Mouse (Mus musculus) urinary bladder, postnatal 25 days (tissue): ENCODE data around the gene Mmrn1.
"Not testable (repeated sequence)": the region's sequence is repeated elsewhere in the genome, so short reads cannot be mapped to it uniquely, and the experiment has no call there.

ENCODE experiments used
- DNase-seq: peaks from one replicate; pipeline ENCODE4 v3.0.0; 2022; ENCODE audit warnings: low spot score

The Mmrn1 gene

DNA sequence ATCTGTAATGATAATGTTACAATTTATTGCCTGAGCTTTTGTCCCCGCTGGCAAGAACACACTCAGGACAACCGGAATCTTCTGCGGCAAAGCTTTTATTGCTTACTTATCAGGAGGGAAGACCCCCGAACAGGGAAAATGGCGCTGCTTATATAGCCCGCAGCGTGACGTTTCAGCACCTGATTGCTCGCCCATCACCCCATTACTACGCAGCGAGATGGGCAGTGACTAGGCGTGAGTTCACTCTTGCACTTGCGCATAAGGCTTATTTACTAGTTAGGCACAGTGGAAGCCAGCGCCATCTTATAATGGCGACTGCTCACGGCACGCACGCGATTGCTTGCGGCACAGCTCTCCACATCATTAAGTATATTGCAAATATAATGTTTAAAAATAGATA is at the start of gene Mmrn1:
TSS of gene Mmrn1 (plus strand) at position 301 of the 400 bp plus-strand sequence.
- not testable (repeated sequence) for DNase-seq

DNA sequence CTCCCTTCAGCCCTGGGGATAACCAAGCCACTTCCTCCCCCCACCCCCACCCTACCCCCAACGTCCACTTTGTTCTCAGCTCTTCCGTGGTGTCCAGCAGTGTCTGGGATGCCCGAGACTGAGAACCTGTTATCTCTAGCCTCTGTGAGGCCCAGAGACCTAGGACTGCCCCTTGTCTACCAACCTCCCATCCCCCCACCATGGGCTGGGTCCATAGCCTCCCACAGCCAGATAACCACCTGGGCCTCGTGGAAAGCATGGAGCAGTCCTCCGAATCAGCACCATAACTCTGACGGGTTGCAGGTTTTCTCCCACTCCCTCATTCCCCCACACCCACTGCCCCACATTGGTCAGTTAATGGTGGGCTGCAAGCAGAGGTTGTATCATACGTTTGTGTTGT is 44.4 kb upstream of the Mmrn1 start:
- DNase-seq: no peak

DNA sequence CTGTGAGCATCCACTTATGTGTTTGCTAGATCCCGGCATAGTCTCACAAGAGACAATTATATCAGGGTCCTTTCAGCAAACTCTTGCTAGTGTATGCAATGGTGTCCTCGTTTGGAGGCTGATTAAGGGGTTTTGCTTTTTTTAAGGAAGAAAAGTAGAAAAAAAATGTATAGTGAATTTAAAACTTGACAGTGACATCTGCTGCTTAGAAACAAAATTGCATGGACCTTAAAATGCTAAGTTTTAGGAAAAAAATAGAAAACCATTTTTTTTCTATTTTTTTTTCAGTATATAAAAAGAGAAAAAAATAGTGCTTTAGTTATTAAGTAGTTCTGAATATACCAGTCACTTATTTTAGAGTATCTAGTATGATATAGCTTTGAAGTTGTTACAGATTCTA is 43.2 kb upstream of the Mmrn1 start:
- no peak for DNase-seq

DNA sequence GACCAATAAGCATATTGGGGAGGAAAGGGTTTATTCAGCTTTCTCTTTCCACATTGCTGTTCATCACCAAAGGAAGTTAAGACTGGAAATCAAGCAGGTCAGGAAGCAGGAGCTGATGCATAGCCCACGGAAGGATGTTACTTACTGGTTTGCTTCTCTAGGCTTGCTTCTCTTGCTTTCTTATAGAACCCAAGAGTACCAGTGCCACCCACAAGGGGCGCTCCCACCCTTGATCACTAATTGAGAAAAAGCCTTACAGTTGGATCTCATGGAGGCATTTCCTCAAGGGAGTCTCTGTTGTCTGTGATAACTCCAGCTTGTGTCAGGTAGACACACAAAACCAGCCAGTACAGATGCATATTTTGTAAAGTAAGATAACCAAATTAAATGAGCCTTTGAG is 17.5 kb upstream of the Mmrn1 start:
- DNase-seq: no peak

DNA sequence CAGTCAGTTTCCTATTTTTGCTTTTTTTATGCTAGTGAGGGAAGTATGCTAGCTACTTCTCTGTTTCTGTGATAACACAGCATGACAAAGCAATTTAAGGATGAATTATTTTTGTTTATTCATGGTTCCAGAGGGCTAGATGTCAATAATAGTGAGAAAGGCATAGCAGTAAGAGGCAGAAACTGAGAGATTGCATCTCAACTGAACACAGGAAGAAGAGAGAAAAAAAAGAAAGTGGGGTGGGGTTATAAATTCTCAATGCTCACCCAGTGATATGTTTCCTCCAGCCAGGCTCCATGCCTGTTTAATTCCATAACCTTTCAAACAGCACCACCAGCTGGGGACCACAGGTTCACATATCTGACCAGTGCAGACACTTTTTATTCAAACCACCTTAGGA is 6.6 kb downstream of the Mmrn1 start:
- no peak for DNase-seq

DNA sequence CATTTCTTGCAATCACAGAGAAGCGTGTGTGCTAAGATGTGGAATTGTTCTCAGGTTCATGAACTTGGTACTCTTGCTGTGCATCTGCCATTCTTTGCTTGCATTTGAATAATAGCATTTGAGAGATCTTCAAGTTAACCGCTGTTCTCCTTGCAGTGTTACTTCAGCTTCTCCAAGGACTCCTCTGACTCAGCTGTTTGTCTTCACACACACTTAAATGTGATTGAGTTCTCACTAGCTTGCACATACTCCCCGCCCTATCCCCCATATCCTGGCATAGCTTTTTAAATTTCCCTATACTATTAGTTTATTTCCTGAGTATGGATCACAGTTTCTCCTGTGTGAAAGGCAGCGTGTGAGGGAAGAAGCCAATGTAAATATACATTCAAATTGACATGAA is 10.1 kb downstream of the Mmrn1 start:
- no peak for DNase-seq

DNA sequence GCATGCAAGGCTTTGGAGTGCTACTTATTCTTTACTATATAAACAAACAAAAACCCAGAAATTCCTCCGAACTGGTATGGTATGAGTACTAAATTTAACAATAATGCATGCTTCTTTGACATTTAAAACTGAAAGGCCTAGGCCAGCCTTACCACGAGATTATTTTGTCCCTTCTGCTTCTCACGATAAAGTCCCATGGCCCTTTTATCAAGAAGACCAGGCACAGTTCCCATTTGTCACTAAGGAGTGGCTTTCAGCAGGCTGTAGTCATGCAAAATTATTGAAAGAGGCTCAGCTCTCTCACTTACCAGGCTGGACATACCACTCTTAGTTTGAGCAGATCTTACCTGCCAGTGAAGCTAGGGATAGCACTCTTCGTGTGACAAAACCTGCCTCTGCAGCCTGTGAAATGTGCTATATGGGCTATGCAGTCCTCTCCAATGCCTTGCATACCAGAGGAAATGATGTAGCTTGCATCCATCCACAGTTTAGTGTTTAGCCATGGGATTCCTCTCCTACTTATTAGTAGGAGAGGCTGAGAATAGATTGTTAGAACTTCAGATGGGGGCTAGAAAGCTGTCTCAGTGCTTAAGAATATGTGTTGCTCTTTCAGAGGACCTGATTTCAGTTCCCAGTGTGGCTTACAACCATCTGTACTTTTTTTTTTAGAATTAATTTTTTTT is 10.8 kb downstream of the Mmrn1 start:
- DNase-seq: no peak

DNA sequence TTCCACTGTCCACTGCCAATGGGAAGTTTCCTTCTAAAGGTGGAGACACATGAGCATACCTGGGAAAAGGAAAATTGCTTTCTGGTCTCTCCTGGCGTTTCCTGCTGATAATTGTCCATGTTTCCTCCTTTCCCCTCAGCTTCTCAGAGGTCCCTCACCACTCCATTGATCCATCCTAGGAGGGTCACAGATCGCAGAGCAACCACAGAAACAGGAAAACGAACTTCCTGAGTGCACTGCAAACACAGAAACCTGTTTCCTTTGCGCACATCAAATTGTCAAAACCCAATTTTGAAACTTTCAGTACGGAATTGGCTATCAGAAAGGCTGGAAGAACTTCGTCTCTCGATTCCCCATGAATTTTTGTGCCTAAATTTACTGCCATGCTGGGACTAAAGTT is 19.4 kb downstream of the Mmrn1 start:
- DNase-seq: no peak

DNA sequence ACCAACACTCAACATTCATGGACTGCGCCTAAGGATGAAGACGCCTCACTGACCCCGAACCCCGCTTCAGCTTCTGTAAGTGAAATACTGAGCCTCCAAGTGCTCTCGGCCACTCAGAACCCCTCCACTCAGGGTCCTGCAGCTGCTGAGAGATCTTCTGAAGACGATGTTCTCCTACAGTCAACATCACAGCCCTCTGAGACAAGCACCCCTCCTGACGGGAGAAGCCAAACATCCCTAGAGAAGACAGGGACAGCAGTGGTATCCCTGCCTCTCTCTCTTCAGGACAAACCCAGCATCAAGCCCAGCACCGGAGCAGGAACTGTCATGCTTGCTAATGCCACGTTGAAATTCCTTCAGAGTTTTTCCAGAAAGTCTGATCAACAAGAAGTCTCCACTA is 19.8 kb downstream of the Mmrn1 start:
- DNase-seq: no peak

DNA sequence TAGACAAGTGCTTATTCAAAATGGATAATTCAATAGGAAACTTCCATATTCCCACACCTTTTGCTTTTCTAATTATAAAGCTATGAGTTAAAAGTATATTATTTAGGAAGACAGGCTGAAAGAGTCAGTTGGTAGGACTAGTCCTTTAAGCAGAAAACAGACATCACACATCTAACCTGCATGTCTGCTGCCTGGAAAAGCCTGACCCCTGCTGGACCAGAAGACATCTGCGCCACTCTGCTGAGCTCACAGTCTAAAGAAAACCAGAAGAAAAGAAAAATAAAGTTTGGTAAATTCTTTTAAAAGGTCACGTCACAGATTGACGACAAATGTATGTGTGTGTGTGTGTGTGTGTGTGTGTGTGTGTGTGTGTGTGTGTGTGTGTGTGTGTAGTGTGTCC is 25.6 kb downstream of the Mmrn1 start:
- peak; percentile 5 for DNase-seq

DNA sequence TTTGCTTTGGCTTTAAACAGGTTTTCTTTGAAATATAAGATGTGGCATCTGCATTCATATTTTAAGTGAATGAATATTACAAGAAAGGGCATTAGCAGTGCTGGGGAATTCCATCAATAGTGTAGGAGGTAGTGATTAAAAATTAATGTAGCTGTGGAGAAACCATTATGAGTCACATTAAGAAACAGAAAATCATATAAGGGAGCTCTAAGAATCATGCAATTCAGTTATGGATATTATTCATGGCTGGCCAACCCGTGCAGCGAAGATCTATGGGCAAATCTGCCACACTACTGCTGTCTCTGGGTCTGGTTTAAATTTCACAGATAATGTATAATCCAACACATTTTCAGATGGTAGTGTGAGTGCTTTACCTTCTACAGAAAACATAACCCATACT is 36.5 kb downstream of the Mmrn1 start:
- no peak for DNase-seq

DNA sequence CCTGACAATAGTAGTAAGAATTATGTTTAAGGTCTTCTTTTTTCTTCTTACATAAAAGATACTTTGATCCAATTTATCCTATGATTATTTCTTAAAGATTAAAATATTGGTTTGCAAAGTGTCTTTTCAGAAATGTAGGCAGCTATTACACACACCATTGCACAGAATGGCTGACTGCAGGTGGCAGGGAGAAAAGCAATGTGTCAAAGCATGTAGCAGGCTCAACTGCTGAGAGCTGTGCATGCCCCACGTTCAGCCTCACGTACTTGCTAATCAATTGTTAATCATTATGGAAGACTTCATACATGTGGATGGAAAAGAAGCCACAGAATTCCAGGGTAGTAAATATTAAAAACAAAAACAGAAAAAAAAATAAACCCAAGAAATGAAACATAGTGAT is 37.1 kb downstream of the Mmrn1 start:
- DNase-seq: no peak

DNA sequence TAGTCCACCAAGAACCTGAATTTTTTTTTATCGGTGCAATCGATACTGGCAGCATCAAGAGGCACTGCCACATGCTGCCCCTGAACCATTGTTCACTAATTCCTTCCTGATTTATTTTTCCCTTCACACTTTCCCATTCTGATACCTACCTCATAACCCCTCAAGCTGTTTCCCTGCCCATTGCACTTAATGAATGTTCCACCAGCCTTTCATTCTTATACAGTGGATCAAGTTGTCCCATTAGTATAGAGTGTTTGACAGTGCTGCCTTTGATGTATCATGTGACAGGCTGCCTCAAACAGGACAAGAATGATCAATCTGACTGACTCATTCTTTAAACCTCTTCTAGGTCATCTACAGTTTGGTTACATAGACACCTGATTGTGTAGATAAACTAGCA is 37.9 kb downstream of the Mmrn1 start:
- DNase-seq: no peak

DNA sequence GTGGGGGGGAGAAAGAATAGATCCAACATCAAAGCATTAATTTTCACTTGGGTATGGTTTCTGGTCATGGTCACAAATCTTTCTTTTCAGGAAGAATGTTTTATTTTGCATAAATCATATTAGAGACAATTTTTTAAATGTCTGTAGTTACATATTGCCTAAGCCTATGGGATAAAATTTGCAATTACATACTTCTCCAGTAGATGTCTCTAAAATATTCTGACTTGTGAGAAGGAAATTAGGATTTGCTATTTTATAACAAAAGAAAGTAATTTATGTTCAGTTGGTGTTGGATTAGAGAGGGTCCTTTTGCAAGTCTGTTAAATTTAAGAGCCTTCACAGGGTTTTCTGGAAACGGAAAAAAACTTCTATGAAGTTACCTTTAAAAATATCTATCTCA is 39.0 kb downstream of the Mmrn1 start:
- no peak for DNase-seq

DNA sequence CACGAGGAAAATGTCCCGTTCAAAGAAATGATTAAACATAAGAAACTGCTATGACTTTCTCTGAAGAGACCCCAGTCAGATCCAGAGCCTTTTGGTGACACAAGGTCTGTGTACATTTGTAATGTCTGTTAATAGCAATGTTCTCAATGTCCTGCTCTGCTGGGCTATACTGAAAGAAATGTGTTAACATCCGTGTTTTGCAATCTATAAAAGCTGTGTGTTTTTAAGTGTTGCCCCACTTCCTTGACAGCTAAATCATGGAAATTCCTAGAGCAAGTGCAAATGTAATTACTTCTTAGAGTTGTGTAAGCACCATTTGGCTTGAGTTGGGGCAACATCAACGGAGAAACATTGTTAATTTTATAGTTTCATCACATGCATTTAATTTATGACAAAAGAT is 42.2 kb downstream of the Mmrn1 start:
- no peak for DNase-seq

DNA sequence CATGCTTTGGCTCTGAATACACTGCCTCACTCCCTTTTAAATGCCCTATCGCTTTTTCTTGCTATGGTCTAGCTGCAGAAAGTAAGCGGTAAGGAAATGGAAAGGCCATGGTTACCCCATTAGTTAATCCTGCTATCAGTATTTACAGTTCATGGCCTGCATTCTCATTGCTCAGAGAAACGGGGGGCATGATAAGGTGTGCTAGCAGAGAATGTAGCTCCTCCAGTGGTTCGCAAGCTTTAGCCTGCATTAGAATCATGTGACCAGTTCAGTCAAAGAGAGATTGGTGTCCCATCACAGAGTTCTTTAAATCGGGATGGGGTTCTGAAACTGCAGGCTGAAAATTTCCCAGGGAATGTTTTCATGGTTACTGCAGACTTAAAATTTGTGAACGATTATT is 44.6 kb downstream of the Mmrn1 start:
- DNase-seq: no peak

DNA sequence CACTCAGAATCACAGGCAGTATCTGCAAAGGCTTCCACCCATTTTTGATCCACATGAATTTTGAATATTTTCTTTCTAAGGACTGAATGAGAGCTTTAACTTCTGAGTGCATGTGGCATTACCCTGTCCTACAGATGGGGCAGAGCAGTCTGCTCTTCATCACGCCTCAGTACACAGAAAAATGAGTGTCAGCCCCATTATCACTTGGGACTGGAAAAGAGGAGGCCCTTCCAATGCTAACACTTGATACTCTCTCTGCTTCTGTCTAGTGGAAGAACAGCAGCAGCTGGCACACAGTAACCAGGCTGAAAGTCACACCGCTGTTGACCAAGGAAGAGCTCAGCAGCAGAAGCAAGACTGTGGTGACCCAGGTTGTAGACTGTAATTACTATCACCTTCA is 46.0 kb downstream of the Mmrn1 start:
- DNase-seq: no peak

DNA sequence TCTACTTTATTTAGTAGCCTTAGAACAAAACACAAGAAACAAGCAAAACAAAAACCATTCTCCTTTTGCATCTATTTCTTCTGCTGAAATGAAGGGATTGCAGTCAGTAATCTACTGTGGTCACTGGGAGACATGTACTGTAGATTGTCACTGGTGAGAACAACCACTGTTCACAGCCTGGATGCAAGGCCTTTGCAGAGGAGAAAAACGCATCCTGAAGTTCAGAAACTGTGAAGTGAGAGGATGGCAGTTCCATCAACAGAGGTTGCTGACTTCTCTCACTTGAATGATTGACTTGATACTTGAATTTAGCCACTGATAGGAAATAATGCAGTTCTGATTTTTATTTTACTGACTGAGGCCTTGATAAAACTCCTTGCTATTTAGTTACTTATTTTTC is 53.8 kb downstream of the Mmrn1 start:
- DNase-seq: no peak

DNA sequence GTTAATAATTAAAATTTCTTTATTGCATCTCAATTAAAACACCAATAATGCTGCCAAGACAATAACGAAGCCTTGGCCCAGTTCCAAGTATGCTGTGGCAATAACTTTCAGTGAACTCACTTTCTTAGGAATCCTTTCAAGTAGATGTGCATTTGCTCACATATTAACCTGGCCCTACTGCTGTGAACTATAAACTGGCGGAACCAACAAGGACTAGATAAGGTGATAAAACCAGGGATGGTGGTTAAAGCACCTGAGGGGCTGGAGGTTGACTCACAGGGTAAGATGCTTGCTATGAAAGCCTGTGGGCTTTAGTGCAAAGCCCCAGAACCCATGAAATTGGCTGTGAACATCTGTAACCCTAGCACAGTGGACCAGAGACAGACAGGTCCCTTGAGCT is 54.3 kb downstream of the Mmrn1 start:
- DNase-seq: no peak

DNA sequence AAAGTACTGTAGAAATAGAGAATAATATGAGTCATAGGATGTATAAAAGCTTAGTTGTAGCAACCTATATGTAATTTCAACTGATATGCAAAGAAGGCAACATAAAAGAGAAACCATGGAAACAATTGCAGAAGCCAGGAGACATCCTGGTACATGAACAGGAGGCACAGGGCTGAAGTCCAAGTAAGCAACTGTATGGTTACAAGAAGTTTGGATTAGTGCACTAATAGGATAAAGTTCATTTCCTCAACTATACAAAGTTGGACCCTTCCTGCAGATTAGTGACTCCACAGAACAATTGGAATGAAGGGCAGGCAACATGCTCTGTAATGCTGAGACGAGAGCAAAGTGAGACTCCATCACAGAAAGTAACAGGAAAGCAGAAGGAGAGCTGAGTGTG is 59.6 kb downstream of the Mmrn1 start:
- DNase-seq: no peak

DNA sequence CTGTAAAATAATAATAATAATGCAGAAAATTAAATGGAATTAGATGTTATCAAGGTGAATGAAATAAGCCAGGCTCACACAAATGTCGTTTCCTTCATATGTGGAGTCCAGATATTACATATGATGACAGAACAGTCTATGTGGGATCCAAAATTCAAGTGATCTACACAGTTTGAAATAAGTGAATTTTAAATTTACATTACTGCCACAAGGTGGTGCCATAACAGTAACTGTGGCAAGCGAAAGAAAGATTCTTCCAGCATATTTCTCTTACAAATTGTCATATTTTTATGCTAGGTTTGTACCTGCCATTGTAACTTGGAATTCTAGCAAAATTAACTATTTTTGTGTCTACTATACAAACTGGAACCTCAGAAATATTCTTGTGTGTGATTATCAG is 61.1 kb downstream of the Mmrn1 start:
- no peak for DNase-seq

DNA sequence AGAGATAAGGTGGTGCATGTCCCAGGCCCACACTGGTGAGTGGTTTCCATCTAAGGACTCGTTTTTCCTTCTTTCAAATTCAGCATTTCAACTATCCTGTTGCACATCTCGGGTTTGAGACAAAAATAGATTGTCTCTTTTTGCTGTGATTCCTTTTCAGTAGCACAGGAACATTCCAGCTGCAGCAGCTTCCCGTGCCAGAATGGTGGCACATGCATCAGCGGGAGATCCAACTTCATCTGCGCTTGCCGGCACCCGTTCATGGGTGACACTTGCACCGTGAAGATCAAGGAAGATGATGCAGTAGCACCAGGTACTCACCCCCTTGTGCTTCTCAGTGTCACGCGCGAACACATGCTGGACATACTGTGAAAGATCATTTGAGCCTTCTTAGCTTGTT is 62.1 kb downstream of the Mmrn1 start:
- DNase-seq: no peak

DNA sequence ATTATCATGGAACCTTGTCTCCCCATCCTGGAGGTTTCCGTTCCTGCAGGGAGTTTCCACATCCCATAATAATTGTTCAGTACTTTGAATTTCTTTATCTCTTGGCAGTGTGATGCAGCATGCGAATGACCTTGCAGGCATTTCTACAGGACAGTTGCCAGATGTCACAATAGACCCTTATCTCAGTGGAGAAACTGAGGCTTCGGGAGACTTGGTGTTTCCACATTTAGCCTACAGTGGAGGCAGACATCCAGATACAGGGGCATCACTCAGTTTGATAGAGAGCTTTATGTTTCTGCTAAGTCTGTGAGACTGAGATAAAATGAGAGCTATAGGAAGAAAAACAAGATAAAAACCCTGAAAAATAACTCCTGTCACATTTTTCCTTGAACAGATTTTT is 63.0 kb downstream of the Mmrn1 start:
- no peak for DNase-seq

DNA sequence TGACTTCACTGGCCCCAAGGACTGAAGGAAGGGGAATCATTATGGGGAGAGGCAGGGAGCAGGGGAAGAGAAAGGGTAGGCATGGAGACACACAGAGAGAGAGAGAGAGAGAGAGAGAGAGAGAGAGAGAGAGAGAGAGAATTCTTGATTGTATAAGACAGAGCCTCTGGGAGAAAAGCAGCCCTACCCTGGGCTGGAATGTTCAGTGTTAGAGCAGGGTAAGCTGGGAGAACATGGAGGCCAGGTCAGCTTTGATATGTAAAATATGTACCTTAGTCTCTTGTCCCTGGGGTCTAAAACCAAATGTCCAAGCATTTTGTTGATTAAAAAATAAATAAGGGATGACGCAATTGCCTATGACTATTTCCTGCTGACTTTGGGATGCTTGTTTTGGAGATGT is 67.6 kb downstream of the Mmrn1 start:
- no peak for DNase-seq
